Mouse (Mus musculus) CH12.LX (cell line): ENCODE data around the gene Dpysl5. TPM values are rescaled to one million over a fixed set of nuclear protein-coding genes. Genes with fewer than 3 reads are reported as not detected.

Experiments used
- polyA plus RNA-seq: library from polyadenylated mRNA; unstranded; fragments of >175 nt; gene quantifications from 2 replicates; pipeline ENCODE4 v1.2.1, GENCODE M21; 2012; ENCODE audit warnings: low read depth; ENCODE audit not compliant: insufficient read length
- total RNA-seq, 2 experiments: library from RNA; depleted of rRNA; stranded (reverse); fragments of 300-350 nt in 1 of 2; fragments of >200 nt in 1 of 2; gene quantifications; 2 replicates each; pipeline ENCODE4 v1.2.3; 2012 to 2014

The Dpysl5 gene
- total and polyA plus RNA-seq, 3 experiments, result 0.21 TPM; not detected in 2

Other genes with a start within 250 kb of the Dpysl5 start
- gene Otof, start 249.6 kb upstream of the Dpysl5 start, total RNA-seq (2012; rRNA removed), result 0.04 TPM in 2 replicates
- not detected in 2 replicates for gene Otof, start 249.6 kb upstream of the Dpysl5 start, total RNA-seq (2014; rRNA removed)
- 0.07 TPM in 2 replicates for gene Otof, start 249.6 kb upstream of the Dpysl5 start, polyA plus RNA-seq
- not detected in 2 replicates for gene 1700001C02Rik, start 245.5 kb upstream of the Dpysl5 start, total RNA-seq (2012; rRNA removed)
- not detected in 2 replicates for gene 1700001C02Rik, start 245.5 kb upstream of the Dpysl5 start, total RNA-seq (2014; rRNA removed)
- gene 1700001C02Rik, start 245.5 kb upstream of the Dpysl5 start, polyA plus RNA-seq, result not detected in 2 replicates
- not detected in 2 replicates for gene Cib4, start 165.7 kb upstream of the Dpysl5 start, total RNA-seq (2012; rRNA removed)
- gene Cib4, start 165.7 kb upstream of the Dpysl5 start, total RNA-seq (2014; rRNA removed), result not detected in 2 replicates
- gene Cib4, start 165.7 kb upstream of the Dpysl5 start, polyA plus RNA-seq, result not detected in 2 replicates
- gene Kcnk3, start 123.4 kb upstream of the Dpysl5 start, total RNA-seq (2012; rRNA removed), result not detected in 2 replicates
- gene Kcnk3, start 123.4 kb upstream of the Dpysl5 start, total RNA-seq (2014; rRNA removed), result not detected in 2 replicates
- not detected in 2 replicates for gene Kcnk3, start 123.4 kb upstream of the Dpysl5 start, polyA plus RNA-seq
- 8.9 and 10.5 TPM in 2 replicates for gene Slc35f6, start 63.6 kb upstream of the Dpysl5 start, total RNA-seq (2012; rRNA removed)
- gene Slc35f6, start 63.6 kb upstream of the Dpysl5 start, total RNA-seq (2014; rRNA removed), result 8.0 and 9.5 TPM in 2 replicates
- 9.0 and 9.4 TPM in 2 replicates for gene Slc35f6, start 63.6 kb upstream of the Dpysl5 start, polyA plus RNA-seq
- 89.4 and 99.1 TPM in 2 replicates for gene Cenpa, start 44.8 kb upstream of the Dpysl5 start, total RNA-seq (2012; rRNA removed)
- gene Cenpa, start 44.8 kb upstream of the Dpysl5 start, total RNA-seq (2014; rRNA removed), result 125 and 138 TPM in 2 replicates
- 143 and 163 TPM in 2 replicates for gene Cenpa, start 44.8 kb upstream of the Dpysl5 start, polyA plus RNA-seq
- gene Mapre3, start 103.1 kb downstream of the Dpysl5 start, total RNA-seq (2012; rRNA removed), result 1.3 and 1.6 TPM in 2 replicates
- gene Mapre3, start 103.1 kb downstream of the Dpysl5 start, total RNA-seq (2014; rRNA removed), result 0.28 and 0.30 TPM in 2 replicates
- gene Mapre3, start 103.1 kb downstream of the Dpysl5 start, polyA plus RNA-seq, result 1.5 and 2.3 TPM in 2 replicates
- 31.9 and 36.7 TPM in 2 replicates for gene Tmem214, start 156.4 kb downstream of the Dpysl5 start, total RNA-seq (2012; rRNA removed)
- 25.2 and 28.3 TPM in 2 replicates for gene Tmem214, start 156.4 kb downstream of the Dpysl5 start, total RNA-seq (2014; rRNA removed)
- gene Tmem214, start 156.4 kb downstream of the Dpysl5 start, polyA plus RNA-seq, result 28.0 and 35.3 TPM in 2 replicates
- 8.0 and 9.3 TPM in 2 replicates for gene Agbl5, start 177.1 kb downstream of the Dpysl5 start, total RNA-seq (2012; rRNA removed)
- 3.5 and 4.1 TPM in 2 replicates for gene Agbl5, start 177.1 kb downstream of the Dpysl5 start, total RNA-seq (2014; rRNA removed)
- gene Agbl5, start 177.1 kb downstream of the Dpysl5 start, polyA plus RNA-seq, result 8.4 and 11.6 TPM in 2 replicates
- gene Ost4, start 196.2 kb downstream of the Dpysl5 start, total RNA-seq (2012; rRNA removed), result 181 and 244 TPM in 2 replicates
- 221 and 263 TPM in 2 replicates for gene Ost4, start 196.2 kb downstream of the Dpysl5 start, total RNA-seq (2014; rRNA removed)
- gene Ost4, start 196.2 kb downstream of the Dpysl5 start, polyA plus RNA-seq, result 312 and 330 TPM in 2 replicates
- 0.34 TPM in 2 replicates for gene Emilin1, start 201.8 kb downstream of the Dpysl5 start, total RNA-seq (2012; rRNA removed)
- 0.05 and 0.11 TPM in 2 replicates for gene Emilin1, start 201.8 kb downstream of the Dpysl5 start, total RNA-seq (2014; rRNA removed)
- 0.33 and 0.63 TPM in 2 replicates for gene Emilin1, start 201.8 kb downstream of the Dpysl5 start, polyA plus RNA-seq
- 3.7 and 5.7 TPM in 2 replicates for gene Khk, start 209.9 kb downstream of the Dpysl5 start, total RNA-seq (2012; rRNA removed)
- 1.9 and 2.5 TPM in 2 replicates for gene Khk, start 209.9 kb downstream of the Dpysl5 start, total RNA-seq (2014; rRNA removed)
- gene Khk, start 209.9 kb downstream of the Dpysl5 start, polyA plus RNA-seq, result 2.9 and 3.7 TPM in 2 replicates
- not detected in 2 replicates for gene Cgref1, start 234.0 kb downstream of the Dpysl5 start, total RNA-seq (2012; rRNA removed)
- not detected in 2 replicates for gene Cgref1, start 234.0 kb downstream of the Dpysl5 start, total RNA-seq (2014; rRNA removed)
- gene Cgref1, start 234.0 kb downstream of the Dpysl5 start, polyA plus RNA-seq, result not detected in 2 replicates
- gene Preb, start 248.8 kb downstream of the Dpysl5 start, total RNA-seq (2012; rRNA removed), result 96.5 and 99.8 TPM in 2 replicates
- 70.9 and 87.3 TPM in 2 replicates for gene Preb, start 248.8 kb downstream of the Dpysl5 start, total RNA-seq (2014; rRNA removed)
- 143 and 145 TPM in 2 replicates for gene Preb, start 248.8 kb downstream of the Dpysl5 start, polyA plus RNA-seq